Mouse (Mus musculus): ENCODE data around the gene Ahctf1.

DNA sequence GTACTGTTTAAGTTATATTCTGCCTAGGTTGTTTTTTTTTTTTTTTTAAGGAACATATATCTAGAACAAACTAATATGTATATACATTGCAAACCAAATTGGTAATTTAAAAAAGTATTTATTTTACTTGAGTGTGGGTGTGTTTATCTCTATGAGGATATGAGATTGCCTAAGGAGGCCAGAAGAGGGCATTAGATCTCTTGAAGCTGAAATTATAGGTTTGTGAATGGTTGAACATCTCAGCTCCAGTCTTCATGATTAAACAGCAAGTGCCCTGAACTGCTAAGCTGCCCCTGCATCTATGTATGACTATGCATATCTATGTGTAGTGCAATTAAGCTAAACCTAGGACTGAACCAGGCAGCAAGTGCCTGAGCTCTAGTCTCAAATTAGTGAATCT, 4.7 kb downstream of the Ahctf1 start:
- TF ChIP-seq POLR2AphosphoS2 (IDR thresholded peaks at IDR 0.05; ENCODE audit: insufficient read length, low read depth) (no peak), MAX (IDR thresholded peaks at IDR 0.05; ENCODE audit: low read depth) (no peak), POLR2A (IDR thresholded peaks at IDR 0.05; ENCODE audit: insufficient read length, low read depth) (no peak), SRF (IDR thresholded peaks at IDR 0.05; ENCODE audit: control insufficient read depth, insufficient read length, low read depth) (no peak), TCF3 (IDR thresholded peaks at IDR 0.05; ENCODE audit: insufficient read length, low read depth) (no peak), MYOD1 (IDR thresholded peaks at IDR 0.05; ENCODE audit: control insufficient read depth in 1 of 3, insufficient read length in 2 of 3, low read depth in 2 of 3) (no peak), TCF12 (IDR thresholded peaks at IDR 0.05; ENCODE audit: insufficient read depth, poor library complexity, severe bottlenecking) (no peak), CEBPB (IDR thresholded peaks at IDR 0.05; ENCODE audit: insufficient read depth, poor library complexity, severe bottlenecking) (no peak), E2F4 (IDR thresholded peaks at IDR 0.05; ENCODE audit: insufficient read depth) (no peak)

Measured in myocyte (in vitro differentiated cells).